Mouse (Mus musculus) spleen, adult 2 months (tissue): ENCODE results near the gene Ankrd54.

Experiments used
- CTCF ChIP-seq: fragments of 200-500 bp; IDR thresholded peaks from 2 replicates; pipeline ENCODE4 v1.5.1; 2011; ENCODE audit warnings: mild to moderate bottlenecking, inconsistent platforms; ENCODE audit not compliant: insufficient read depth, insufficient read length, insufficient replicate concordance; ENCODE audit errors: extremely low read depth
- POLR2A ChIP-seq: fragments of 200-500 bp; IDR thresholded peaks from 2 replicates; pipeline ENCODE4 v1.6.1; 2011; ENCODE audit warnings: low read depth, low read length, inconsistent platforms

GRCm38 (mm10) chr15:79074913-79075532, 12.3 kb upstream of the Ankrd54 start, which contains the start of gene Eif3l:
- no peak for TF ChIP-seq CTCF
- TF ChIP-seq POLR2A, result peak; percentile 7; the same call in 1 of the 2 replicates
